Mouse (Mus musculus) NIH3T3 (cell line): ENCODE measurements around the gene Olfr98.
"Not testable (repeated sequence)": the region's sequence is repeated elsewhere in the genome, so short reads cannot be mapped to it uniquely, and the experiment has no call there.

Experiments used
- DNase-seq: peaks from one replicate; pipeline ENCODE4 v3.0.0-alpha.2; 2012; ENCODE audit warnings: low read depth

Gene Olfr98

DNA sequence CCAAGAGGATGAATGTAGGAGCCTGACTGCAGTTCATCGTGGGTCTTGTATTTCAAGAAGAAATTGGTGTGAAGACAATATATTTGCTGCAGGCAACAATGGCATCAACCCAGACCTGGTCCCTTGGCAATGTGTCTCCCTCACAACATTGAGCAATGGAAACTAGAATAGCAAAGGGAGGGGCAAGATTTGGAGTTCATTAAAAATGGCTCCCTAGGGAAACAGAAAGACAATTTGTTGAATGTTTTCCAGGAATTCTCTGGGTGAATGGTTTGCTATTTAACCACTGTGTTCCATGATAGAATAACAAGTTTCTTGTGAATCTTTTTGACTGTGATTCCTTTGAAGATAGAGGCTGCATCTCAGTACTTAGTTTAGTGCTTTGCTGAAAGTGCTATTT is at the start of gene Olfr98:
Olfr98 (minus strand) TSS at position 124 of the 400 bp plus-strand sequence.
- DNase-seq, result no peak

DNA sequence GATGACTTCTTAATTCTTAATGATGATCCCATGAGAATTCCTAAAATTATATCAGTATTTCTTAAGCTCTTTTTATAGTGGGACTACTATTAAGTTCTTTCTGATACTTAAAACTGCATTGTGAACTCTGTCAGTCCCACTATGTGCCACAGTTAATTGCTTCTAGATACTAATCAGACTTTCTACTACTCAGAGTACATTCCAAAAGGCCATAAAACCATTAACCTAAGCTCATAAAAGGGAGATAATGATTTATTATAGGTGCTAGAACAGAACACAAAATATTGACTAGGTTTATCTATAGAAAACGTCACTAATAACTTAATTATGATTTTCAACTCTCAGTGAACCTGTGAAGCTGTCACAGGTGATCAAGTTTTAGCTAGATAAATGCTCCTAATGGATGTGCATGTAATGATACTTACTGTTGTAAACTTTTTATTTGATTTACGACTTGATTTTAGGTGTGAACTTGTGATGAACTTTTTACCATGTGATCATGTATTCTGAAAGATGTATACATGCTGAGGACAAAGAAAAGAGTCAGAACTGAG is 46.7 kb upstream of the Olfr98 start:
- DNase-seq, result no peak

DNA sequence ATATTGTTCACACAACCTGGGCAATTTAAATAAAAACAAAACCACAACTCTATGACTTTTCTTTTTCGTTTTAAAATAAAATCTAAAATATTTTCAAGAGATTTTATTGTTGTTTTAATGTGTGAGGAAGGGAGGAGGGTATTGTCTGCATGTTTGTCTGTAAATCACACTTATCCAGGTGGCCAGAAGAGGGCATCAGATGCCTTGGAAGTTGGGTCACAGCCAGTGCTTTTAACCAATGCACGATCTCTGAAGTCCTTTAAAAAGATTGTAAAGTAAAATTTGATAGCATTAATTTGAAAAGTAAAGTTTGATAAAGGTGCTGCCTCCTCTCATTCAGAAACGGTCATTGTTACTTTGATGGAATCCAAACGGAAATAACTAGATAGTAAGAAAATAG is 44.9 kb upstream of the Olfr98 start:
- peak; percentile 25 for DNase-seq

DNA sequence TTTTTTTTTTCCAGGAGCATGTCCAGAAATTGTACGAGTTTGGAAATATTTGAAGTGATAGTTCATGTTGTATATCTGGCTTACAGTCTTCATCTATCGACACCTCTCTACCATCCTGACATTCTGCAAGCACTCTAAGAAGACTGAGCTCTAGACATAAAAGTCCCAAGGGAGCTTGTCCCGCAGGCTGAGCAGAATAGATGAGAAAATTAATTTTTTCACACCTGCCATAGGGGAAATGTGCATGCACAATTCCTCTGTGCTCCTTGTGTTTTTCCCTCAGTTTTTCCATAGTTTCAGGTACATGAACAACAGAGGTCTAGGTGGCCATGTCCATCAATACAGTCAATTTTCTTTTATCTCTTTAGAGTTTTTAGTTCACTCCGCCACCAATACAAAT is 40.7 kb upstream of the Olfr98 start, which contains the start of gene Olfr101:
Olfr101 (minus strand) TSS at position 101 of the 400 bp plus-strand sequence.
- no peak for DNase-seq

DNA sequence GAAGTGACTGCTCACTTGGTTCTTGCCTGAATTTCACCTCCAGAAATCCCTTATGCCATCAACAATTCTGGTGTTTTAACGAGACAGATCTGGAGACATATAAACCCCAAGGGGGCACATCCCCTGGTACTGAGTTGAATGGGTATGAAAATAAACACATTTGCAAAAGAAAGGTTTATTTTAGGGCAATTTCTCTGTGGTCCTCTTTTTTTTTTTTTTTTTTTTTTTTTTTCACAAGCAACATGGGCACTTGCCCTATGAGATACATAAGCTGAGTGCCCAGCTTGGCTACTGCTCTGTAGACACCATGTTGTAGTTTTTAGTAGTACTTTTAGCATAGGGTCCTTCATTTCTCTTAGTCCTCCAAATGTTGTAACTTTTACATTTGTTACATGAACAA is 19.8 kb upstream of the Olfr98 start, which contains the start of gene Olfr99:
Olfr99 (minus strand) TSS at position 101 of the 400 bp plus-strand sequence.
- no peak for DNase-seq

DNA sequence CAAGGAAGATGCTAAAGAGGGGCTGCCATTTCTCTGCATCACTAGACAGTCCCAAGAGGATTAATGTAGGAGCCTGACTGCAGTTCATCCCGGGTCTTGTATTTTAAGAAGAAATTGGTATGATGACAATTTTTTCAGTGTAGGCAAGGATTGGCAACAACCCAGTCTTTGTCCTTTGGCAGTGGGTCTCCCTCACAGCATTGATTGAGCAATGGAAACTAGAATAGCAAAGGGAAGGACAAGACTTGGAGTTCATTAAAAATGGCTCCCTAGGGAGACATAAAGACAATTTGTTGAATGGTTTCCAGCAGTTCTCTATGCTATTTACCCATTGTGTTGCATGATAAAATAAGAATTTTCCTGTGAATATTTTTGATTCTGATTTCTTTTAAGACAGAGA is 16.8 kb upstream of the Olfr98 start:
- no peak for DNase-seq

DNA sequence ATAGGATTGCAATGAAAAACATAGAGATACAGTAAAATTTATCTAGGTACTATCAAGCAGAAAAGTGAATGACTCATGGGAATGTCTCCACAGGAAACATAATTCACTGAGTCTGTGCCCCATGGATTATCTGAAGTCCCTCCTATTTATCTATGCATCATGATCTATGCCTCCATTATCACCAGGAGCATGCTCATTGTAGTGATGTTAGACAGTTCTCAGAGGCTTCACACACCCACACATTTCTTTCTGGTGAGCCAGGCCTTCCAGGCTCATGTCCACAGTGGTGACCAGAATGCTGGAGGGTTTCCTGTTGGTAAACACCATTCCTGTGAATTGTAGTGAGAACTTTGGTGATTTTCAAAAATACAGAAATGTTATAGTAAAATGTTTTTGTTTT is 13.0 kb upstream of the Olfr98 start:
- no peak for DNase-seq

DNA sequence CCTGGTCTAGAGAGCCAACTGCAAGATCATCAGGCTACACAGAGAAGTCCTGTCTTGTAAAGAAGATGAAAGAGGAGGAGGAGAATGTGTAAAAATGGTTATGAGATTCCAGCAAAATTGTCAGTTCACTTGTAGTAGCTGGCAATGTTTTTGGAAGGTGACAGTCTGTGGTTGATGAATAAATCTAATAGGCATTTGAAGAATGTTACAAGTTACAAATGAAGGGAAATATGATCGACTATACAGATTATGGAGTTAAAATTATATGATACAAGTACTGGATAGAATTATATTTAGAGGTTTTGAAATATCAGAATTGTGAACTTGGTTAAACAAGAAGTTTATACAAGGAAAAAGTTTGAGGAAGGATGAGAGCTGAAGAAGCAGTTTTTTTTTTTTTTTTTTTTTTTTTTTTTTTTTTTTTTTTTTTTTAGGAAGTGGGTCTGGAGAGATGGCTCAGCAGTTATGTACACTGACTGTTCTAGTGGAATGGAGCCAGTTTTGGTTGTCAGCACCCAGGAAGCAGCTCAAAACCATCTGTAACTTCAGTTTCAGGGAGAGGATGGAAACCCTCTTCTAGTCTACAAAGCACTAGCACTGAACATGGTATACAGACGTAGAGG is 12.2 kb upstream of the Olfr98 start:
- DNase-seq, result peak; percentile 39

DNA sequence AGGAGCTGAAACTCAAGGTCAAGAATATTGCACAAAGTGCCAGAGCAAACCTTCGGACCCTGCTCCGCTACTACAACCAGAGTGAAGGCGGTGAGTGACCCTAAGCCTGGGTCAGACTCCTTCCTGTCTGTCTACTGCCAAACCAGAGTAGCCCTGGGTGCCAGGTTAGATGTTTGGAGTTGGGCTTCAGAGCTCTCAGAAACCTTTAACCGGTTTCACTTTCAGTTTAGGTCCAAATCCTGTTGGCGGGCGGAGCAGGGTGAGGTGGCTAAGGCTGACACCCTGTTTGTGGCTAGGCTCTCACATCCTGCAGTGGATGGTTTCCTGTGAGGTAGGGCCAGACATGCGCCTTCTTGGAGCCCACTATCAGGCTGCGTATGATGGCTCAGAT is 7.1 kb upstream of the Olfr98 start:
- DNase-seq, result peak; percentile 68

DNA sequence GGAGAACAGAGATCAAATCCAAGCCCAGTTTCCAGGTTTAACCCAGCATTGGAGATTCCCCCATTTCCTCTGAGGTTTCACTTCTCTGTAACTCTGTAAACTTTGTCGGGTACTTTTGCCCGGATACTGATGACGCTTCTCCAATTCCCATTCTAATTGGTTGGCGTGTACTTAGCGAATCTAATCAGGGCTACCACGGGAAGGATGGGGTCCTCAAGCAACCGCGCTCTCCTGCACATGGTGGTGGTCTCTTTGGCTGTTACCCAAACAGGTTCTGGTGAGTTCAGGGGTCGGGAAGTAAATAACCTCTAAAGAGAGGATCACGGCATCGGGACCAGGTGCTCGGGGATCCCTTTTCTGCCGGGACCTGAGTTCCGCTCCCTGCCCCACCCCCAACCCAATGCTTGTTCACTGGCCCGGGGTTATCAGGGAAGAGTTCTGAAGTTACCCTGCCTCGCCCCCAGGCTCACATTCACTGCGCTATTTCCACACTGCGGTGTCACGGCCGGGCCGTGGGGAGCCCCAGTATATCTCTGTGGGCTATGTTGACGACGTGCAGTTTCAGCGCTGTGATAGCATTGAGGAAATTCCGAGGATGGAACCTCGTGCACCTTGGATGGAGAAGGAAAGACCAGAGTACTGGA is 6.6 kb upstream of the Olfr98 start, which contains the start of gene H2-M3:
H2-M3 (plus strand) TSS at position 163 of the 644 bp plus-strand sequence.
- peak; percentile 95 for DNase-seq

DNA sequence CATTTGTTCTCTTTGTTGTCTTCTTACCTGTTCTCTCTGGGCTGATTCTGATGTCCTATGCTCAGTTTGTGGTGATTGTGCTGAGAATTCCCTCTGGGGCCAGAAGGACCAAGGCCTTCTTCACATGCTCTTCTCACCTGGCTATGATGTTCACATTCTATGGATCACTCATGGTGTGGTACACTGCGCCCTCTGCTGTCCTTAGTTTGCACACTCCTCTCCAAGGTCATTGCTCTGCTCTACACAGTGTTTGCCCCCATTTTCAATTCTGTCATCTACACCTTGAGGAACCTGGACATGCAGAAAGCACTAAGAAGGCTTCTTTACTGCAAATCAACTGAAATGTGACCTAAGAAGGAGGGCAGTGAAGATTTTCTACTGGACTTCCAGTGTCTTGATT is 13.0 kb downstream of the Olfr98 start:
- peak; percentile 63 for DNase-seq

DNA sequence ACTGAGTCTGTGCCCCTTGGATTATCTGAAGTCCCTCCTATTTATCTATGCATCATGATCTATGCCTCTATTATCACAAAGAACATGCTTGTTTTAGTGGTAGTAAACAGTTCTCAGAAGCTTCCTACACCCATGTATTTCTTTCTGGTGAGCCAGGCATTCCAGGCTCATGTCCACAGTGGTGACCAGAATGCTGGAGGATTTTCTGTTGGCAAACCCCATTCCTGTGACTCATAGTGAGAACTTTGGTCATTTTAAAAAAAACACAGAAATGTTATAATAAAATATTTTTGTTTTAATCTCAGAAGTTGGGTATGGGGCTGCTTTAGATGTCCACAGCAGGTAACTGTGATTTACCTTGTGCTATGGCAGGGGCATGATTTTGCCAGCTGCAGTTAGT is 14.1 kb downstream of the Olfr98 start:
- DNase-seq, result peak; percentile 34

DNA sequence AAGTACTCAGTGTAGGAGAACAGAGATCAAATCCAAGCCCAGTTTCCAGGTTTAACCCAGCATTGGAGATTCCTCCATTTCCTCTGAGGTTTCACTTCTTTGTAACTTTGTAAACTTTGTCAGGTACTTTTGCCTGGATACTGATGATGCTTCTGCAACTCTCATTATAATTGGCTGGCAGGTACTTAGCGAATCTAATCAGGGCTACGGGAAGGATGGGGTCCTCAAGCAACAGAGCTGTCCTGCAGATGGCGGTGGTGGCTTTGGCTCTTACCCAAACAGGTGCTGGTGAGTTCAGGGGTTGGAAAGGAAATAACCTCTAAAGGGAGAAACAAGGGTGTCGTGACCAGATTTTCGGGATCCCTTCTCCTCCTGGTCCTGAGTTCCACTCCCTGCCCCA is 16.8 kb downstream of the Olfr98 start:
- peak; percentile 67 for DNase-seq

DNA sequence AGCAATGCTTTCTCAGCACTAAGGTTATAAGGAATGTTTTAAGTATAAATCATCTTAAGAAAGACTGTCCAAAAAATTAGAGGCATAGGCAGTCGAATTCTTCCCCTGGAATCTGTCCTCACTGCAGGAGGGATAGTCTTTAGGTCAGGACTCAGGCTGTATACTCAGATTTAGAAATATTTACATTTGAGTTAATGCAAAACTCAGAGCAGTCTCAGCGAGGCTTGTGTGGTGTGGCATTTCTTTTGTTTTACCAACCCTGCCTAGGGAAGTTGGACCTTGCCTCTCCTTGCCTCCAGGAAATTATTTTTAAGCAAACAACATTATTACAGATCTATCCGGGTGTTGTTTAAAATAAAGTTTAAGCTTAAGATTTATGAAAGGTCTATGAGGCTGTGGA is 21.4 kb downstream of the Olfr98 start:
- DNase-seq, result no peak

DNA sequence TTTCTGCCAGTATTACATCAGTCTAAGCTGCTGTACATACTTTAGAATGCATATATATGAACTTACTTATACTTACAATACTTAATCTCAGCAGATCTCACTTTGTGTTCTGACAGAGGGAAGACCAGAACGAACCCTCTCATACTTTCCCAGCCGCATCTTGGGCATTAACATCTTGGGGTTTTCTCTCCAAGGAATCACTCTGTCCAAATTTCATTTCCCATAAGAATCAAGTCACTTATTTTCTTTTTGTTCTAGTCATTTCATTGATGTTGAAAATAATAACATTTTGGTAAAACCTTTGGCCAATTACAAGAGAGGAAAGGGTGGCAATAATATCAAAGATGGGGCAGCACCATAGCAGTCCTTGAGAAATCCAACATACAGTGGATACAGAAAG is 26.3 kb downstream of the Olfr98 start, which contains the start of gene Olfr97:
Olfr97 (minus strand) TSS at position 101 of the 400 bp plus-strand sequence.
- DNase-seq, result not testable (repeated sequence)

DNA sequence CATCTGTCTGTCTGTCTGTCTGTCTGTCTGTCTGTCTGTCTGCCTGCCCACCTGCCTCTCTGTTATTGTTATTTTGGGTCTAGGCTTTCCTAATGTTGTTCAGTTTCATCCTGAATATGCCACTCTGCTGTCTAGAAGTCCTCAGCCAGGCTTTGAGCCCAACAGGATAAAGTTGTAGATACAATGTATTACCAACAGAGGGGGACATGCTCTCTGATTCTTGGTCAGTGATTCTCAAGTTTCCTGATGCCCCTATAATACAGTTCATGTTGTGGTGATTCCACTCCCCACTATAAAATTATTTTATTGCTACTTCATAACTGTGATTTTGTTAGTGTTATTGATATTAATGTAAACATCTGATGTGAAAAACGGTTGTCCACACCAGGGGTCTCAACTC is 41.7 kb downstream of the Olfr98 start:
- peak; percentile 53 for DNase-seq

DNA sequence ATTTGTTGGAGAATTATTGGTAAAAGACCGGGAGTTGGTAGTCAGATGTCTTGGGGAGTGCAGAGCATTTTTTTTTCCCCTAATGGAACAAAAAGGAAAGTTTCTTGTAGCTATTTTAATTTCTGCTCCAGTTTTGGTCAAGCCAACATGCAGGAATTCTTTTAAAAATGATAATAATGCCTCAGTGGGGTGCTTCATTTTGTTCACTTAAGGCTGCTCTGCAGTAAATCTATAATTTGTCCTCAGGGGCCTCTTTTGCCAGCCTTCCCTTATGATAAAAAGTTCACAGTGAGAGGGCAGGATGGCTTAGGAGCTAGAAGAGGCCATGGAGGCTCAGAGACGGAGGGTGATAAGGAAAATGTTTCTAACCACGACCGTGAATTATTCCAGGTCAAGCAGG is 43.7 kb downstream of the Olfr98 start, which contains the start of gene Olfr96:
Olfr96 (plus strand) TSS at position 301 of the 400 bp plus-strand sequence.
- no peak for DNase-seq

DNA sequence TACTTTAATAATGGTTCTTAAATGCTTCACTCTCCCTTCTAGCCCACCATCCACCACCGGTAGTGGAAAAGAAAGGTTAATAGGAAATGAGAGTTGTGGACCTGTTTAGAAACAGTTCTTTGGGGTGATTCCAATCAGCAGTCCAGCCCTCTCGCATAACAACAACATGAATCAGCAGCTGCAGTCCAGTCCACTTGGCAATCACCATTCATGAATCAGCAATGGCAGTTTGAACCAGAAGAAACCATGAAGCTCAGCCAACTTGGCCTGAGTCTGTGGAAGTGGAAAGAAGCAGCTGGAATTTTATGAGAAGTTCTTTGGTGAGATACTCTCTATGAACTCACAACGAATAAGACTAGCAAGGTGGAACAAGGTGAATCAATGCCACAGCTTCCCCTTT is 45.1 kb downstream of the Olfr98 start:
- DNase-seq, result peak; percentile 91

DNA sequence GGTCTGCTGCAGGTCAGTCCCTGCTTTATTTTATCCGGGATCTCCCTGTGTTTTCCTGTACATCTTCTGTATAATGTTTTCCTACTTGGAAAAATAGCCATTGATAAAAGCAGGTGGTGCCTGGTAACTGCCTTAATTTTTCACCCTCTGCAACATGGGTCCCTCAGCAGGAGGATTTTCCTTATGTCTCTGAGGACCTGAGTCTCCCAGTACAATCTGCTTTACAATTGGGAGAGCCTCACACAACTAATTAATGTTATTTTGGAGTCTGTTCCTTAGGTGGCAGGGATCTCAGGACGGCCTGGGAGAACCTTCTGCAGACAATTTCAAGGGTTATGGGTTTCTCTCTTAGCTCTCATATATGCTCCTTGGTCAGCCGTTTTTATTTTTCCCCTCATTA is 50.5 kb downstream of the Olfr98 start, which contains the start of gene Olfr95:
Olfr95 (minus strand) TSS at position 101 of the 400 bp plus-strand sequence.
- DNase-seq, result no peak
